In genomic region chr4:64330213-64330612, GRCm38 (mm10) we compare ENCODE assay signal across 24 mouse cellular contexts.
DNase-seq lines count a peak whose midpoint lies in the region; ATAC-seq lines count a peak whose summit lies in the region.
"Had no signal": no experiment of that assay in that cellular context is flagged by ENCODE, and none has a peak within 500 bp of the region (broad histone marks: within the 10 kb centered on the region; RNA-seq: fewer than 3 reads in every experiment).

No protein-coding gene starts in this region.

- no peaks in the 10 kb centered on the region for H3K9me3 ChIP-seq in hindbrain, embryonic 11.5 days (ENCODE audit: control insufficient read depth, low read length)
- H3K9me3 ChIP-seq in hindbrain, embryonic 12.5 days (replicated peaks): no peaks in the 10 kb centered on the region
- H3K9me3 ChIP-seq in midbrain, embryonic 12.5 days: no peaks in the 10 kb centered on the region
- no peaks in the 10 kb centered on the region for H3K9me3 ChIP-seq in midbrain, embryonic 15.5 days
- no peaks in the 10 kb centered on the region for H3K9me3 ChIP-seq in liver, embryonic 12.5 days (replicated peaks)
- no peaks in the 10 kb centered on the region for H3K9me3 ChIP-seq in kidney, embryonic 14.5 days (ENCODE audit: control insufficient read depth, low read length)
- H3K9me3 ChIP-seq: embryonic facial prominence, embryonic 15.5 days had no signal

- peak; percentile 6 for DNase-seq in hindbrain, embryonic 11.5 days (ENCODE audit: low spot score)
- peak; percentile 42 for DNase-seq in R1 (ENCODE audit: low read depth, low spot score)
- DNase-seq in mesoderm, embryonic 11.5 days (ENCODE audit: low read depth, low spot score): peak; percentile 24
- DNase-seq: adrenal gland, postnatal 36 days; B cell, adult 2 months; cerebellum, adult 11 months; cerebellum, adult 9-11 months; gastrocnemius, postnatal 10 days; kidney, adult 11 months; layer of hippocampus, adult 9-11 months; lung, embryonic 14.5 days; thymus, postnatal 14 days had no signal

- no peak overlapping the region for H3K4me2 ChIP-seq in hindbrain, embryonic 11.5 days (replicated peaks; ENCODE audit: low read depth, low read length)
- H3K4me2 ChIP-seq in hindbrain, embryonic 12.5 days (replicated peaks): no peak overlapping the region
- H3K4me2 ChIP-seq in midbrain, embryonic 12.5 days (replicated peaks): no peak overlapping the region
- H3K4me2 ChIP-seq in midbrain, embryonic 15.5 days: no peak overlapping the region
- H3K4me2 ChIP-seq in liver, embryonic 12.5 days: no peak overlapping the region
- no peak overlapping the region for H3K4me2 ChIP-seq in kidney, embryonic 14.5 days (replicated peaks; ENCODE audit: low read depth, low read length)
- H3K4me2 ChIP-seq: embryonic facial prominence, embryonic 15.5 days; heart, embryonic 11.5 days; lung, embryonic 14.5 days had no signal

- no peak overlapping the region for H3K4me3 ChIP-seq in hindbrain, embryonic 11.5 days (ENCODE audit: low read depth, low read length)
- H3K4me3 ChIP-seq in hindbrain, embryonic 12.5 days: no peak overlapping the region
- no peak overlapping the region for H3K4me3 ChIP-seq in midbrain, embryonic 12.5 days
- no peak overlapping the region for H3K4me3 ChIP-seq in midbrain, embryonic 15.5 days
- H3K4me3 ChIP-seq in liver, embryonic 12.5 days: no peak overlapping the region
- H3K4me3 ChIP-seq in kidney, embryonic 14.5 days (ENCODE audit: low read length): no peak overlapping the region
- H3K4me3 ChIP-seq: embryonic facial prominence, embryonic 15.5 days; left cerebral cortex, adult 2 months had no signal

- H3K27me3 ChIP-seq in hindbrain, embryonic 11.5 days (ENCODE audit: control insufficient read depth, insufficient read depth, low read length): no peaks in the 10 kb centered on the region
- no peaks in the 10 kb centered on the region for H3K27me3 ChIP-seq in hindbrain, embryonic 12.5 days
- no peaks in the 10 kb centered on the region for H3K27me3 ChIP-seq in midbrain, embryonic 12.5 days
- H3K27me3 ChIP-seq in midbrain, embryonic 15.5 days (replicated peaks): no peaks in the 10 kb centered on the region
- no peaks in the 10 kb centered on the region for H3K27me3 ChIP-seq in liver, embryonic 12.5 days (replicated peaks)
- H3K27me3 ChIP-seq in kidney, embryonic 14.5 days (ENCODE audit: control insufficient read depth, insufficient read depth, low read length): no peaks in the 10 kb centered on the region
- H3K27me3 ChIP-seq: CH12.LX; embryonic facial prominence, embryonic 15.5 days had no signal

- no peaks in the 10 kb centered on the region for H3K36me3 ChIP-seq in hindbrain, embryonic 11.5 days (ENCODE audit: control insufficient read depth, insufficient read depth, low read length)
- H3K36me3 ChIP-seq in hindbrain, embryonic 12.5 days: no peaks in the 10 kb centered on the region
- H3K36me3 ChIP-seq in midbrain, embryonic 12.5 days: no peaks in the 10 kb centered on the region
- H3K36me3 ChIP-seq in midbrain, embryonic 15.5 days (replicated peaks): no peaks in the 10 kb centered on the region
- H3K36me3 ChIP-seq in liver, embryonic 12.5 days: no peaks in the 10 kb centered on the region
- H3K36me3 ChIP-seq in kidney, embryonic 14.5 days (ENCODE audit: control insufficient read depth, insufficient read depth, low read length): no peaks in the 10 kb centered on the region
- H3K36me3 ChIP-seq: embryonic facial prominence, embryonic 15.5 days had no signal

- no peaks in the 10 kb centered on the region for H3K4me1 ChIP-seq in hindbrain, embryonic 11.5 days (replicated peaks; ENCODE audit: control insufficient read depth, insufficient read depth, low read length)
- no peaks in the 10 kb centered on the region for H3K4me1 ChIP-seq in hindbrain, embryonic 12.5 days
- H3K4me1 ChIP-seq in midbrain, embryonic 12.5 days: no peaks in the 10 kb centered on the region
- no peaks in the 10 kb centered on the region for H3K4me1 ChIP-seq in midbrain, embryonic 15.5 days
- no peaks in the 10 kb centered on the region for H3K4me1 ChIP-seq in liver, embryonic 12.5 days
- no peaks in the 10 kb centered on the region for H3K4me1 ChIP-seq in kidney, embryonic 14.5 days (ENCODE audit: control insufficient read depth, insufficient read depth, low read length)
- H3K4me1 ChIP-seq: embryonic facial prominence, embryonic 15.5 days had no signal

- ATAC-seq in hindbrain, embryonic 11.5 days (ENCODE audit: low FRiP score): peak; percentile 49
- ATAC-seq in hindbrain, embryonic 12.5 days (ENCODE audit: low FRiP score): no peak
- peak; percentile 72; the same call in 1 of the 2 replicates for ATAC-seq in midbrain, embryonic 12.5 days (ENCODE audit: low FRiP score, low read depth)
- no peak for ATAC-seq in midbrain, embryonic 15.5 days (replicated peaks)
- no peak for ATAC-seq in liver, embryonic 12.5 days
- no peak for ATAC-seq in kidney, embryonic 14.5 days (ENCODE audit: low FRiP score, low TSS enrichment)
- ATAC-seq: forebrain, embryonic 16.5 days had no signal

- no peak overlapping the region for H3K9ac ChIP-seq in hindbrain, embryonic 11.5 days (ENCODE audit: low read depth, low read length)
- H3K9ac ChIP-seq in hindbrain, embryonic 12.5 days: no peak overlapping the region
- no peak overlapping the region for H3K9ac ChIP-seq in midbrain, embryonic 12.5 days (replicated peaks)
- H3K9ac ChIP-seq in midbrain, embryonic 15.5 days: no peak overlapping the region
- H3K9ac ChIP-seq in liver, embryonic 12.5 days: no peak overlapping the region
- no peak overlapping the region for H3K9ac ChIP-seq in kidney, embryonic 14.5 days (ENCODE audit: low read depth, low read length)
- H3K9ac ChIP-seq: embryonic facial prominence, embryonic 15.5 days; liver, embryonic 14.5 days; lung, embryonic 14.5 days had no signal

- H3K27ac ChIP-seq in hindbrain, embryonic 11.5 days (ENCODE audit: low read depth, low read length): no peak overlapping the region
- no peak overlapping the region for H3K27ac ChIP-seq in hindbrain, embryonic 12.5 days
- no peak overlapping the region for H3K27ac ChIP-seq in midbrain, embryonic 12.5 days (replicated peaks)
- H3K27ac ChIP-seq in midbrain, embryonic 15.5 days: no peak overlapping the region
- no peak overlapping the region for H3K27ac ChIP-seq in liver, embryonic 12.5 days
- no peak overlapping the region for H3K27ac ChIP-seq in kidney, embryonic 14.5 days (ENCODE audit: low read depth, low read length)
- H3K27ac ChIP-seq: embryonic facial prominence, embryonic 15.5 days; kidney, postnatal 0 days; left cerebral cortex, adult 2 months; liver, embryonic 14.5 days had no signal

- WGBS in hindbrain, embryonic 11.5 days: 44% methylated on average over 3 of the region's 3 CpGs
- 44% methylated on average over 3 of the region's 3 CpGs for WGBS in hindbrain, embryonic 12.5 days
- 32% methylated on average over 3 of the region's 3 CpGs for WGBS in midbrain, embryonic 12.5 days
- 34% methylated on average over 3 of the region's 3 CpGs for WGBS in midbrain, embryonic 15.5 days
- WGBS in liver, embryonic 12.5 days (ENCODE audit: insufficient replicate concordance): 64% methylated on average over 3 of the region's 3 CpGs
- 36% methylated on average over 3 of the region's 3 CpGs for WGBS in kidney, embryonic 14.5 days

Comparison
In these comparisons a context has a peak if more than half of its experiments do, and no peak if none do; other contexts are left out.
1. ATAC-seq: peak in hindbrain, embryonic 11.5 days (single experiment) and midbrain, embryonic 12.5 days (single experiment); none in hindbrain, embryonic 12.5 days (single experiment), midbrain, embryonic 15.5 days (single experiment), liver, embryonic 12.5 days (single experiment) and kidney, embryonic 14.5 days (single experiment).
2. Peak in every context shown above with its lines, with median percentiles within 50 percentile points of each other: DNase-seq.